Comparison of ENCODE assay signal across 17 mouse cellular contexts in genomic region chr6:91311204-91311603, GRCm38 (mm10).
"Had no signal": no experiment of that assay in that cellular context is flagged by ENCODE, and none has a peak within 500 bp of the region (broad histone marks: within the 10 kb centered on the region; RNA-seq: fewer than 3 reads in every experiment).

No protein-coding gene starts in this region.

- H3K9me3 ChIP-seq: midbrain, embryonic 12.5 days had no signal

- H3K27me3 ChIP-seq: midbrain, embryonic 12.5 days; neural tube, embryonic 13.5 days; neural tube, embryonic 15.5 days had no signal

- H3K36me3 ChIP-seq: midbrain, embryonic 10.5 days; midbrain, embryonic 12.5 days; neural tube, embryonic 13.5 days; neural tube, embryonic 15.5 days had no signal

- H3K27ac ChIP-seq: midbrain, embryonic 10.5 days; midbrain, embryonic 12.5 days; neural tube, embryonic 13.5 days; neural tube, embryonic 15.5 days had no signal

- H3K9ac ChIP-seq: lung, embryonic 14.5 days; midbrain, embryonic 12.5 days; neural tube, embryonic 13.5 days; neural tube, embryonic 15.5 days had no signal

- DNase-seq: lung, adult 18-20 months; lung, embryonic 14.5 days; lung, postnatal 10 days; midbrain, embryonic 14.5 days; retina, postnatal 1 day; right cerebral cortex, adult 18-20 months; right cerebral cortex, postnatal 25 days; right cerebral cortex, postnatal 4 days; spleen, adult 18-20 months; thymus, adult 18-20 months; thymus, postnatal 14 days; thymus, postnatal 36 days had no signal

- H3K4me2 ChIP-seq: lung, embryonic 14.5 days; midbrain, embryonic 12.5 days; neural tube, embryonic 13.5 days; neural tube, embryonic 15.5 days had no signal

- H3K4me1 ChIP-seq: midbrain, embryonic 10.5 days; midbrain, embryonic 12.5 days; neural tube, embryonic 13.5 days had no signal

- H3K4me3 ChIP-seq: midbrain, embryonic 10.5 days; midbrain, embryonic 12.5 days; myocyte; neural tube, embryonic 13.5 days; neural tube, embryonic 15.5 days had no signal
